Mouse (Mus musculus): ENCODE measurements around the gene Olfr597.
"Not testable (repeated sequence)": the region's sequence is repeated elsewhere in the genome, so short reads cannot be mapped to it uniquely, and the experiment has no call there.

- not testable (repeated sequence) for TF ChIP-seq POLR2A (IDR thresholded peaks at IDR 0.05; ENCODE audit: borderline replicate concordance, extremely low read depth, insufficient read depth, insufficient read length, poor library complexity, severe bottlenecking); CTCF (IDR thresholded peaks at IDR 0.05; ENCODE audit: borderline replicate concordance, extremely low read depth, insufficient read depth, insufficient read length)
Measured at GRCm38 (mm10) chr7:103305348-103305747, 10.8 kb upstream of the Olfr597 start, which contains the start of gene Olfr596.
